Mouse (Mus musculus): Measurements from ENCODE around the gene Atp1a4.

GRCm38 (mm10) chr1:172278328-172278727 lies 20.1 kb upstream of the Atp1a4 start:
- no peak for TF ChIP-seq CTCF (IDR thresholded peaks at IDR 0.05; ENCODE audit: borderline replicate concordance, extremely low read depth, insufficient read depth, insufficient read length)
- no peak for TF ChIP-seq POLR2A (IDR thresholded peaks at IDR 0.05; ENCODE audit: borderline replicate concordance, extremely low read depth, insufficient read depth, insufficient read length, poor library complexity, severe bottlenecking)

All from brain, embryonic 14.5 days (tissue).